Mouse (Mus musculus) skeletal muscle tissue, adult 2 months (tissue): ENCODE data around the gene Mrvi1.

Source experiments
- DNase-seq: peaks from one replicate; pipeline ENCODE4 v3.0.0-alpha.2; 2012; ENCODE audit warnings: low read depth, low spot score

The Mrvi1 gene

DNA sequence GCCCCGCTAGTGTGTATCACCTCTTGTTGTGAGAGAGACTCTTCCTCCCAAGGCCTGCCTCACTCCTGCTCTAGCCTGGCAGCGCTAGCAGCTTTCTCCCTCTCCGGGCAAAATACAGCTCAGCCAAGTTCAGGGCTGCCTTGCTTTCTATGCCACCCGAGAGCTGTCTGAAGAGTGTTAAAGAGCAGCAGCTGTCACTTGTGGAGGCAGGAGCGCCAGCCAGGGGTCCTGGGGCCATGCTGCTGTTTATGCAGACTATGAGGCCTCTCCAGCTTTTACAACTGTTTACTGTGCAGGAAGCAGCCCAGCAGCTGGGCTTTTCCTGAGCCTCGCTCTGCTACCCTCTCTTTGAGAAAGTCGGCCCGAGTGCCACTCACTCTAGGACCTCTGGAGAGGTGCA, 1.2 kb downstream of the Mrvi1 start:
- peak; percentile 20 for DNase-seq

DNA sequence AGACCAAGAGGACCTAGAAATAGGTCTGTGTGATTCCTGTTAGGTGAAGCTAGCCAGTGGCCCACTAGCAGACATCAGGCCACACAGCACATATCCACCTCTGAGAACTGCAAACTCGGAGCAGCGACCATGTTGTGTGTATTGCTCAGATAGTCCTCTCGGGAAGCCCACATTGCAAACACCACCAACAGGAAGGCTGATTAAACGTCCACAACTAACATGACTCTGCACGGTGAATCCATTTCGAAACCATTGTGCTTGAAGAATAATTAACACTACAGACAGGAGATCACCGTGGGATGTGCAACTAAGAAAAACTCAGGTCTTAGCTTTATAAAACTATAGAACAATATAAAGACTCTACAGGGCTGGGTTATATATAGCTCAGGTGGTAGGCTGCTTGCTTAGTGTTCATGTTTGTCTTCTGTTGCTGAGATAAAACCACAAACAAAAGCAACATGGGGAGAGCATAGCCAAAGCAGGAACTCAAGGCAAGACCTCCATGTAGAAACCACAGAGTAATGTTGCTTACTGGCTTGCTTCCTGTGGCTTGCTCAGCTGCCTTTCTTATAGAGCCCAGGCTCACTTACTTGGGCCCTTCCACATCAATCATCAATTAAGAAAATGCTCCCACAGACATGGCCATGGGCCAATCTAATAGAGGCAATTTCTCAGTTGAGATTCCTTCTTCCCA, 4.4 kb downstream of the Mrvi1 start:
- DNase-seq = no peak

DNA sequence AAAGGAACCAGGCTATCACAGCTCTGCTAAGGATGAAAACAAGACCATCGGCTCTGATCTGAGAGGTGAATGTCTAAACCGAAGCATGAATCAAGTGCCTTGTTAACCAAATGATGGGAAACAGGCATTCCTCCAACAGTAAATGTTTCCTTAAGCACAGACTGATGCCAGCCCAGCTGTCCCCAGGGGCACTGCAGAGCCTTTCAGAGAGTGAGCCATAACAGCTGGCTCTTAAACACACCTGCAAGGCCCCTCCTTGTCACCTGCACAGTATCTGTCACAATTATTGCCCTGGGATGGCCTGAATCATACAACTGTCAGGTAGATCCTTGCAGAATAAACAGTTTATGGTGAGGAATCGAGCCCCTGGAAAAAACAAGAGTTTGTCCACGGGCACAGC, 8.8 kb downstream of the Mrvi1 start:
- no peak for DNase-seq

DNA sequence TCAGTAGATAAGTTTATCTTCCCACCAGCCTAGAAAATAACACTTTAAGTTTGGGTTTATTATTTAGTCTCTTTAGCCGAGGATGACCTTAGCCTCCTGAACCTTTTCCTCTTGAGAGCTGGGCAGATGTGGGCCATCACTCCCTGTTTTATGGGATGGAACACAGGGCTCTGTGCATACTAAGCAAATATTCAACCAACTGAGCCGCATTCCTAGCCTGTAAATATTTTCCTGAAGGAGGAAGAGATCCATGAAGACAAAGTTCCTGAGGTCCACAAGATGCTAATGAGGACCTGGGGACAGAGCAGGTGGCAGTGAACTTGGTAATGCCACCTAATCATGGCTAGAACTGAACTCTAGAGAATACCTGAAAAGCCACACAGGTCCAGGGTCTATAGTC, 9.5 kb downstream of the Mrvi1 start:
- DNase-seq = no peak

DNA sequence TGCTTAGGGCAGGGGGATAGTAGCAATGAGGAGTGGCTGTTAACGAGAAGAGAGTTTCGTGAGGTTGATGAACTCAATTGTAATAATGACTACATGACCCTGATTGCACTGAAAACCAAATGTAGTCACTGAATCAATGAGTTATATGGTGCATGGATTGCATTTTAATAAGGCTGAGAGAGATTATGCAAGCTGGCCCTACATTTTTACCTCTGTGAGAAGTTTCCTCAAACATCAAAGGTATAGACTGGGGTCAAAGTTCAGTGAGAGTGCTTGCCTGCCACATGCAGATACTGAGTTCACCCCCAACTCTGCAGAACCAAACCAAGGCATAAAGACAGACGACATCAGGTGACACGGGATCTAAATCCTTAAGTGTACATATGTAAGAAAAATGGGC, 14.9 kb downstream of the Mrvi1 start:
- no peak for DNase-seq

DNA sequence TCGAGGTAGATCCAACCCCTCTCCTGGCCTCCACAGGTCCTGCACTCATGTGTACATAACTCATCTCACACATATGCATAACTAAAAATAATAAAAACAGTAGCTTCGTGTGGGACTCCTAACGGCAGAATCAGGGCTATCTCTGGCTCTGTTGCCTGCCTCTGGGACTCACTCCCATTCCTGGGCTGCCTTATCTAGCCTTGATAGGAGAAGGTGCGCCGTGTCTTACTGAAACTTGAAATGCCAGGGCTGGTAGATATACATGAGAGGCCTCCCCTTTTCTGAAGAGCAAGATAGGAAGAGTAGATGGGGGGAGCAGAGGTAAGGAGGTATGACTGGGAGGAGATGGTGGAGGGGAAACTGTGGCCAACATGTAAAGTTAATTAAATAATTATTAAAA, 15.4 kb downstream of the Mrvi1 start:
- no peak for DNase-seq

DNA sequence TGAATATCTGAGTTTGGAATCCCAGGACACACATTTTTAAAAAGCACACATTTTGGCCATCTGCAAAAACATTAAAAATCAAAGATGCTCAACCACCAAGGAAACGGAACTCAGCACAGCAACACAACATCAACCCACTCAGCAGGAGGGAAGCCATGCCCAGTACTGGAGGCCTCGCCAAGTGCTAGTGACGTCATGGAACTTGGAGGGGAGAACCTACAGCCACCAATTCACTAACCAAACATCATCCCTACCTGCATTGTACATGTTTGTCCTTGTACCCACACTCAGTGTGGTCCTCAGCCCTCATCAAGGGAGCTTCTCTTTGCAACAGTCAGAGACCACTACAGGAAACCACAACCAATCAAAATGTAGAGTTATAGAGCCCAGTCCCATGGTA, 16.9 kb downstream of the Mrvi1 start:
- DNase-seq = no peak

DNA sequence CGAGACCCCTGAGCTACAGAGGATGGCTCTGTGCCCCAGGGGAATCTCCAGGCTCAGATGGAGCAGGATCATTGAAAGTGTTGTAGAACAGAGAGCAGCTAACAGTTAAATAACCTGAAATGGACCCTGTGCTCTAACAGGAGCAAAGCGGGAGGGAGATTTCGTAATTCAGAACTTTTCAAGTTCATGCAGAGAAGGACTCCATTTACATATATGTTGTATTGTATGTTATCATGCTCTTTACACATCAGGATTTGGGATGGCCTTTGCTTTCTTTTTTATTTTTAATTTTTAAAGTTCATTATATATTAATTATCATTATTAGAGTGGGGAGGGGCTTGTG, 18.6 kb downstream of the Mrvi1 start:
- no peak for DNase-seq

DNA sequence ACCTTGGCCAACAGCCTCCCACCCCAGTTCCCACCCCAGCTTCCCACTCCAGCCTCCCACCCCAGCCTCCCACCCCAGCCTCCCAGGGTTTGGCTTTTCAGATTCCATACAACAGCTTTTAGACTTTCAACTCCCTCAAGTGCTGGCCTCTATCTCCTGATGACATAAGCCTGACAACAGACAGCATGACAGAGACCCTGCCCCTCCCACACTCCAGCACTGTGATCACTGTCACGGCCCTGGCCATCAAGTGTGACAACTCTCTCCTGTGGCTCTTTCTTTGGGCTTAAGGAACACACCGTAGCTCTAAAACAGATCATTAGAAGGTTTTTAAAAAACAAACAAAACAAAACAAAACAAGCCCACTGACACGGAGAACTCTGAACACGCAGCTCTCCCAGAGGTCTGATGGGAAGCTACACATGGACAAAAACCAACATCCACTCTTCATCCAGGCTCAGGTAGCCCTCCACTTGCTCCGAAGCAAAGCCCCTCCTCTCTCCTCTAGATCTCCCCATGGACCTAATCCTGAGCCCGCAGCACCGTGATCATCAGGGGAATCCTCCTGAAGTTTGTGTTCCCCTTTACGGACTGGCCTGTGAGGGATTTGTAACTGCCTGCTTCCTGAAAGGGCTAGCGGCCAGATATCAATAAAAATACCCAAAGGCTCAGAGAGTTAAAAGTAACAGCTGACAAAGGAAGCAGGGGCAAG, 19.2 kb downstream of the Mrvi1 start:
- no peak for DNase-seq

DNA sequence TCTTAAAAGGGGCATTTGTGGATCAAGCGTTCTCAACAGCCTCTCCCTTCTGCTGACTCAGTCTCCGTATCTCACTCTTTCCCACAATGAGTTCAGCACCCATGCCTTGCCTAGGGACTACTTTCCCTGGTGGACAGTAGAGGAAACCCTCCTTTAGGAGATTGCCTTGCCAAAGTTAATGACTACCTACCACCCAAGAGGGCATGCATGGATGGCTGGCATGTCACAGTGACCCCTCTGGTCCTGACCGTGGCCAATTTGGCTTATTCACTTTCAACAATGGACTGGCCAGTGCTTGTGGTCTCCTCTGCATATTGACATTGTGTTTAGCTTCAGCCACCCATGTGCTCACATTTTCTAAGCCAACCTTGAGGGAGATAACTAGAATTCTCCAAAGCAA, 19.8 kb downstream of the Mrvi1 start:
- DNase-seq = no peak

DNA sequence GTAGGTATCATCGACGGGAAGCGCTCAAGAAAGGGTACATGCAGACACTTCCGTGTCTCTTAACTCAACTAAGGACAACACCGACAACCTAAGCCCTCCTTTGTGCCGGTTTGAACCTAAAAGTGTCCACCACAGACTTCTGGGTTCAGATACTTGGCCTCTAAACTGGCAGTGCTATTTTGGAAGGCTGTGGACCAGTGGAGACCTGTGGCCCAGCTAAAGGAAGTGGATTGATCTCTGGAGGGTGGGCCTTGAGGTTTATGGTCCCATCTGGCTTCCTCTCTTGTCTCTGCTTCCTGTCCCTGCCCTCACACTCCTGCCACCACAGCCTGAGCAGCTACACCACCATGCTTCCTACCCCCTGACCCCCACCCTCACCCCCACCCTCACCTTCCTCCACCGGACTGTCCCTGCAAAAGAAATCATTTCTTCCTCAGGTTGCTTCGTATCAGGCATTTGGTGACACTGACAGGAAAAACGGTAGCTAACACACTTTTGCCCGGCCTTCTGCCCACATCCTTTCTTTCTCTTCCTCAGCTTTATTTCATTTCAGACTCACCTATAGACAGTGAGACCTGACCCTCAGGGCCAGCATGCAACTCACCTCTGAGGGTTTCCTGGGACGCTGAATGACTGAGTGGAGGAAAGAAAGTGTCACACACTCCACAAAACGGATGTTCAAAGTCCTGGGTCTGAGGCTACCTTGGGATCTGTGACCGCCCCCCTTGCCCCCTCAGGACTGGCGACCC, 25.7 kb downstream of the Mrvi1 start:
- DNase-seq = no peak

DNA sequence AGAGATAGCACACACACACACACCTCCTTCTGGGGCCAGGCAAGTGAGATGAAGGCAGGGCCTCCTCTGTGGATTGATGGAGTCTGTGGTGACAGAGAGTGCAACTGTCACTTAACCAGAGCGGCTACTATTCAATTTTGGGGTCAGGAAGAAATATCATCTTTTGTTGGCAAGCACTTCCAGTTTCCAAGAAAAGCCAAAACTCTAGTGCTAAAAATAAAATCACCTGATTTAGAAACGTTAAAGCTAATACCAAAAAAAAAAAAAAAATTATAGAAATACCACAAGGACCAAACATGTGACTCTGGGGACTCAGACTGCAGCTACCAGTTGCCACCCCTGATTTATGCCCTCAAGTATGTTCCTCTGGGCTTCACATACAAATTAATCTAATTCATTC, 26.7 kb downstream of the Mrvi1 start:
- DNase-seq = peak; percentile 67

DNA sequence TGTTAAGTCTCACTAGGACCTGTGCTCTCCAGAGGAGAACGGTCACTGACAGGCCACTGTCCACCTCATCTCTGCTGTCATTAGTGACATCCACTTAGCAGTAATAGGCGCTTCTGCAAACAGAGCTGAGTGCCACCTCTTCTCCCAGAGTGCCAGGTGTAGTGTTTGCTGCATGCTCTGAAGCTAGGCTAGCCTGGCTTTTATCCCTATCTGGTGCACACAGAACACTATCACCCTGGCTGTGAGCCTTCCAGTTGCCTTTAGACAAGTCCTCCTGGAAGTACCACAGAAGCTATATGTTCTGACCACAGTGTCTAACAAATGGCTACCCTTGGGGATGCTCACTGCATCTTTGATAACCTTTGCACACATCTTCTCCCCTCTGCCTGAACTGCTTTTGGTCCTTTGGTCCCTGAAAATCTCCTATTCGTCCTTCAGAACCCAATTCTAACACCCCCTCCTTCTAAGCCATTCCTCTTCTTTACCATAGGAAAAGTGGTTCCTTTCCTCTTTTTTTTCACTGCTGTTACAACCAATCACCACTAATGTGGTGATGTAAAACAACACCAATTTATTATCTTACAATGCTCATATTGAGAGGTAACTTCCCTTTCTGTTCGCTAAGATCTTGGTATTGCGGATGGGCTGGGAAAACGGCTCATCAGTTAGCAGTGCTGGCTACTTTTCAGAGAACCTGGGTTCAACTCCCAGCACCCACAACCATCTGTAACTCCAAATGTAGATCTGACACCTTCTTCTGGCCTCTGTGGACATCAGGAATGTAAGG, 28.0 kb downstream of the Mrvi1 start:
- no peak for DNase-seq

DNA sequence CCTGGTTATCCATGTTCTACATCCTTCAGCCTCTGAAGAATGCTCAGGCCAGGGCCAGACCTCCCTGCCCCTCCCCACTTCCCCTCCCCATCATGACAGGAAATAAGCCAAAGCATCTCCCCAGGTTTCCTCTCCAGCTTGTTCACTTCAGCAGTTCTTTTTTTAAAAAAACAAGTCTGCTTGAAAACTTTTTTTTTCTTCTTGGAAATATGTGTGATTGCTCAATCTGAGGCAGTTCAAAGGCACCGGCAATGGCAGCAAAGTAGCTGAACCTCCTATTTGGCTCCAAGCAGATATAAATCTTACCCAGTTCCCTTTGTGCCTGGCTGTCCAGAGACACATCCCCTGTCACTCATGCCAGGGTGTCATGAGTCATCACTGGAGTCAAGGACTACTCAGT, 29.1 kb downstream of the Mrvi1 start:
- DNase-seq = peak; percentile 65

DNA sequence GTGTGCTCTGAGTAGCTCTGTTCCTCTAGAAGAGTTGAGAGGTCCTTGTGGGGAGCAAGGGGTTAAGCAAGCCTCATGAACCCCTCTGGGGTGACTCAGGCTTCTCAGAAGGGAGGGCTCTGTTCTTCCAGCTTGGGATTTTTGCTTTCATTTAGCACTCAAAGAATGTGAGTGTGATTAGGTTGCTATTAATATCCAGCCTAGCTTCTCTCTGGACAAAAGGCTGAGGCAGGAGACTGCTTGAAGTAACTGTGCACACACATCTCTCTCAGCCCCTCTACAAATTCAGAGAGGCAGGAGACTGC, 31.7 kb downstream of the Mrvi1 start:
- no peak for DNase-seq

DNA sequence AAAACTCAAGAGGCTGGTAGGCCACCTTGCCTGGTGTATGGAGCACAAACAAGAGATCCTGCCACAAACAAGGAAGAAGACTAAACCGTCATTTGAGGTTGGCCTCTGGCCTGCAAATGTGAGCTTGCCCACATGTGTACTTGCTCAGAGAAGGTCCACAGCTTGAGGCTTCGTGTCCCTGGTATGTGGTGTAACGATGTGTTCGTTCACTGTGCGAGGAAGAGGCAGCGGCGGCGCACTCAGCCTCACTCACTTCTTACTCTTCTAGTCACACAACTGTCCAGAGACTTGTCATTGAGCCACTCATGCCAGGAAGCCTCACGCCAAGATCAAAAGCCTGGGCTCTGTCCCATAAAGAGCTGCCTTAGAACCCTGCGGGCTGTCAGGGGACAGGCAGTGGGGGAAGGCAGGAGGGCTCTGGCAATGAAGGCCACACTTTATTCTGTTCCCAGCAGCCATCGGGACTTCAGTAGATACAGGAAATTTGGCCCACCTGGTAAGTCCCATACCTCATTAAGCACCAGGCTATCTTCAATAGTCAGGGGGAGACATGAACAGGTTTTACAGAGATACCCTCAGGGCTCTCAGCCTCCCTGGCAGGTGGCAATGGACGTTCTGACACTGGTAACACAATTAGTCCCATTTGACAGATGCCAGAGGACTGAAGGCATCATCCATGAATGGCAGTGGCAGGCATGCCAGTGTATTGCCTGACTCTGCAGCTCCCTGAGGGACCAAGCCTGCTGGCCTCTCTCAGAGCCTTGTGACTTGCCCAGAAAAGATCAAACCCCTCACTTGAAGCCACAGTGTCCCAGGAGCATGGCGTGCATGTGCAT, 32.3 kb downstream of the Mrvi1 start:
- DNase-seq = peak; percentile 53

DNA sequence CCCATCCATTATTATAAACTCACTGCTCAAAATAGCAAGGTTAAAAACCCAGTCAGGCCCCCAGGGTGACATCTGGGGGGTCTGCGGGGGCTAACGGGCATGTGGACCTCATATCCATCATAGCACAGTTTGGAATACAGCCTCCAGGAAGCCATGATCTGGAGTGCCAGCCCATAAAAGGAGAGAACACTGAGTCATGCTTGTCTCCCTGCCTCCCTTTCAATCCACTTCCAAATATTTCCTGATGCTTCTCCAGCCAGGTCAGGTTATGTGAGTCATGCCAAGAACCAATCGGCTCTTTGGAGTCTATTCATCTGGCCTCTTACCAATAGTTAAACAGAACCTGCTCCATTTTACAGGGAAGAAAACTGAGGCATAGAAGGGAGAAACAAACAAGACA, 33.7 kb downstream of the Mrvi1 start:
- DNase-seq = no peak

DNA sequence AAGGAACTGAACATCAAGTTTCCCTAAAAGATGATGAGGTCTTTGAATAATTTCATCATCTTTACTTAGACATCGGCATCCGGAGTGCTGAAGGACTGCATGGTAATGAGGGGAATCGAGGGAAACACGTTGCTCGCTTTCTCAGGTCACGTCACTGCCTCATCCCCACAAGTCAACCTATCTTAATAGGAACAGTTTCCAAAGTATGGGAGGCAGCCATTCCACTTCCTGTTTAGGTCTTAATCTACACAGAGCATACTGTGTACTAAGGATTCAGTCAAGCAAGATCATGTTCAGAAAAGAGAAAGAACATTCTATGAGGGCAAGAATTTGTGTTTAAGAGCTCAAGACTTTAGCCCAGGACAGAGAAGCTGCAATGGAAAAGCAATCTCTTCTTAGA, 34.6 kb downstream of the Mrvi1 start:
- no peak for DNase-seq

DNA sequence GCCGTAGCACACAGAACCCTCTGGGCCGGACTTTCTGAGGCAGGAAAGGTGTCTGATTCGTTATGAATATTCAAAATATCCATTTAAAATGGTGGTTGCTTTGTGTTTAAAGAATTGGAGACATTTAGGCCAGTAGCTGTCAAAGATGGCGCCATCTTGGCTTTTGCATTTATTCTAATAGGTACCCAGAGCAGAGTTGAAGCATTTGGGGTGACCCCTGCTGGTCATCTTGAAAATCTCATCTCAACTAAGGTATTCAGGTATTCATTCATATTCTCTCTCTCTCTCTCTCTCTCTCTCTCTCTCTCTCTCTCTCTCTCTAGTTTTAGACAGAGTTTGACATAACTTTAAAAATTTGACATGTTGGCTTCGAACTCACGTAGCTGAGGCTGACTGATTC, 35.5 kb downstream of the Mrvi1 start:
- no peak for DNase-seq

DNA sequence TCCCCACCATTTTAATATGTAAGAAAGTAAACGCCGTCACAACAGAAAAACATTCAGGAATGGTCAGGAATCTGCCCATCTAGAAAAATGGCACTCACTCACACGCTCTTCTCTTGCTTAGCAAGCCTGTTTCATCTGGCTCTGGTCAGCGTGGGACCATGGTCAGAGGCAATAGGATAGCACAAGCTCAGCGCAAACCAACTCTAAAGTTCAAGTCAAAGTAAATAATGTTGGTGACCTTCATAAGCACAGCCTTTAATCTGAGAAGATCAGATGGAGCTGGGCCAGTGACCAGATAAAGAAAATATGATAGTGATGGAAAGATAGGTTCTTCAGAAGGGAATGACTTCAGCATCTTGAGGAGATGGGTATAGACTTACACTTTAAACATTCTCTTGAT, 37.9 kb downstream of the Mrvi1 start:
- no peak for DNase-seq

DNA sequence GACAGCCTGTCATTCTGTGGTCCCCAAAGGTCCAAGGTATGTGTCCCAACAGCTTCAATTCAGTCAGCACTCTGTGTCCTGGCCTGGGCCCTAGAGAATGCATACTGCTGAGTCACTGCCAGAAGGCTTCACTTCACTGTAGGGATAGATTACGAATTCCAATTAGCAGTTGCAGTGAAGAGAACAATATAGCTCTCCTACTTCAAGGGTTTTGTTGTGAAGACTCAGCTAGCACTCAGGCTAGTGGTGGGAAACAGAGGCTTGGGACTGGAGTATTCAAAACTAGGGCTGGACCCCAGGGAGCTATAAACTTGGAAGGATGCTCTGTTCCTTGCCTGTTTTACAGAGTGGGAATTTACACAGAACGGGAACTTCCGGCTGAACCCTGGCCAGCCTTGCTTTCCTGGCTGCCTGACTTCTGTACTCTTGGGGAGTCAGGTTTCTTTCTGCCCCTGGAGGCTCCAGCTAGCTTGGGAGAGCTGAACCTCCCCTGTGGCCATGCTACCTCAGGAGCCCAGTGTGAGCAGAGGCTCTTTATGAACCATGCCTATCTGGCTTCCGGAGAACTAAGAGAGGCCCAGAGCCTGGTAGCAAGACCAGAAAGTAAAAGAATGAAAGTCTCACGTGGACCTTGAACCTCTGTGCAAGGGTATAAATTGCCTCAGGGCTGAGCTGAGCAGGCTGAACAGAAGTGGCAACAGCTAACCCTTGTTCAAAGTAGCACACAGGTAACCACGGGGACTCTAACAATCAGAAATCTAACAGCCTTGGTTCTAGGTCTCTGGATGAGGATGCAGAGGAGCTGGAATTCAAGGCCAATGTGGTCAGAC, 40.3 kb downstream of the Mrvi1 start:
- peak; percentile 66 for DNase-seq
